Mouse (Mus musculus) ES-Bruce4 (cell line): Measurements from ENCODE around the gene Odf3l1. TPM values are rescaled to one million over a fixed set of nuclear protein-coding genes. Genes with fewer than 3 reads are reported as not detected.

Source experiments
- H3K27ac ChIP-seq: 2 replicates; pipeline ENCODE4 v1.5.1; 2012; ENCODE audit warnings: low read length, inconsistent platforms; ENCODE audit not compliant: insufficient read depth
- H3K27me3 ChIP-seq: 2 replicates; pipeline ENCODE4 v1.6.1; 2012; ENCODE audit warnings: mild to moderate bottlenecking, low read length, inconsistent platforms; ENCODE audit not compliant: control insufficient read depth, poor library complexity, insufficient read depth, severe bottlenecking
- H3K36me3 ChIP-seq: 2 replicates; pipeline ENCODE4 v1.6.1; 2012; ENCODE audit warnings: inconsistent platforms, mild to moderate bottlenecking, low read length, moderate library complexity; ENCODE audit not compliant: control insufficient read depth, poor library complexity, insufficient read depth, severe bottlenecking
- H3K4me1 ChIP-seq: one replicate; pipeline ENCODE4 v1.8.1; 2011; ENCODE audit warnings: low read length; ENCODE audit not compliant: control insufficient read depth, insufficient read depth
- H3K4me3 ChIP-seq: 2 replicates; pipeline ENCODE4 v1.5.1; 2011; ENCODE audit warnings: low read depth, mild to moderate bottlenecking, low read length
- H3K9ac ChIP-seq: 2 replicates; pipeline ENCODE4 v1.6.1; 2012; ENCODE audit warnings: low read depth, mild to moderate bottlenecking, inconsistent platforms; ENCODE audit not compliant: poor library complexity, severe bottlenecking
- H3K9me3 ChIP-seq: replicated peaks from 2 replicates; pipeline ENCODE4 v1.6.1; 2012; ENCODE audit warnings: mild to moderate bottlenecking, low read length, inconsistent platforms; ENCODE audit not compliant: control insufficient read depth, poor library complexity, insufficient read depth, severe bottlenecking
- CTCF ChIP-seq: IDR thresholded peaks from one replicate; pipeline ENCODE4 v1.8.1; 2011; ENCODE audit warnings: low read depth, low read length
- EP300 ChIP-seq: IDR thresholded peaks from 2 replicates; pipeline ENCODE4 v1.6.1; 2011; ENCODE audit warnings: low read depth, low read length; ENCODE audit not compliant: insufficient read depth
- POLR2A ChIP-seq: IDR thresholded peaks from one replicate; pipeline ENCODE4 v1.8.1; 2011; ENCODE audit warnings: low read length; ENCODE audit not compliant: insufficient read depth
- polyA plus RNA-seq: library from polyadenylated mRNA; stranded (reverse); fragments of >200 nt; gene quantifications from 2 replicates; pipeline ENCODE4 v1.2.4, GENCODE M21; 2011; ENCODE audit warnings: low read depth; ENCODE audit not compliant: missing spikeins, insufficient read depth, insufficient read length

Gene Odf3l1
- polyA plus RNA-seq, 1 experiment: not detected

DNA sequence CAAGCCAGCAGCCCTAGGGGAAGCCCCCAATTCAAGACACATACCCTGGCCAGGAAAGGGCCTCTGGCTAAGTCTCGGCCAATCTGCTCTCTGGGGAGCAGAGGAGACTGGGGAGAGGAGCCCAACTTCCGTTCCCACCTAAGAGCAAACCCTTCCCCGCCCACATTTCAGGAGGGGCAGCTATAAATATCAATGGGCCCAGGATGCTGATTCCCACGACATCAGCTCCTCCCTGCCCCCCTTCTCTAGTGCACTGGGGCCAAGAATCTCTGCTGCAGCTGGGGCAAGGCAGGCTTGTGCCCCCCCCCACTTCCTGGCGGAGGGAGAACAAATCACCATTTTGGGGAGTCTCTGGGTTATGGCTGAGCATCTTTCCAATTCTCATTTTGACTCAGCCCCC lies 6.7 kb upstream of the Odf3l1 start:
- TF ChIP-seq EP300 (no peak), CTCF (no peak)
- Histone ChIP-seq H3K9me3 (no peaks in the 10 kb centered on the region), H3K36me3 (no peaks in the 10 kb centered on the region), H3K27ac (no peak overlapping the region), H3K4me3 (no peak overlapping the region), H3K9ac (no peak overlapping the region), H3K27me3 (no peaks in the 10 kb centered on the region), H3K4me1 (no peaks in the 10 kb centered on the region)

DNA sequence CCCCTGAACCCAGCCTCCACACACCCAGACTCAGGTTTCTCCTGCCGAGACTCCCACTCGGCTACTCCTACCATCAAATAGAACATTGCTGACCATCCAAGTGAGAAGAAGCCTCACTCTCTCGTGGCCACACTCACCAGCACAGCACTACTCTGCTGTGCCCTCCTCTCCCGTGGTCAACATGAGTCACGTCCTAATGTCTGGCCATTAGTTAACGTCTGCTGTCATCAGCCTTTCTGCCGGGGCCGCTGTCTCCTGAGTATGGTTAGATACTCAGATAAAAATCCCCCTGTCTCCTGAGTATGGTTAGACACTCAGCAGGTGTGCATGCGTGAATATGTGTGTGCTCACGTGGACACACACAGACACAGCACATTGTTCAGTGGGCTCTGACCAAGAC lies 6.3 kb upstream of the Odf3l1 start:
- no peak overlapping the region for H3K4me3 ChIP-seq
- H3K9ac ChIP-seq: no peak overlapping the region
- H3K4me1 ChIP-seq: no peaks in the 10 kb centered on the region
- no peaks in the 10 kb centered on the region for H3K36me3 ChIP-seq
- H3K27ac ChIP-seq: no peak overlapping the region
- TF ChIP-seq CTCF: no peak
- no peak for TF ChIP-seq POLR2A
- no peak for TF ChIP-seq EP300
- no peaks in the 10 kb centered on the region for H3K9me3 ChIP-seq
- H3K27me3 ChIP-seq: no peaks in the 10 kb centered on the region

- no peaks in the 10 kb centered on the region for H3K9me3 ChIP-seq
- no peaks in the 10 kb centered on the region for H3K4me1 ChIP-seq
These were observed 5.1 kb upstream of the Odf3l1 start for GRCm38 (mm10) chr9:56869552-56869951.

GRCm38 (mm10) chr9:56868292-56868691 lies 3.8 kb upstream of the Odf3l1 start:
- no peak overlapping the region for H3K9ac ChIP-seq
- no peaks in the 10 kb centered on the region for H3K27me3 ChIP-seq
- no peaks in the 10 kb centered on the region for H3K4me1 ChIP-seq
- H3K27ac ChIP-seq: no peak overlapping the region
- no peak for TF ChIP-seq POLR2A
- TF ChIP-seq EP300: no peak
- TF ChIP-seq CTCF: no peak
- H3K4me3 ChIP-seq: no peak overlapping the region
- no peaks in the 10 kb centered on the region for H3K9me3 ChIP-seq
- H3K36me3 ChIP-seq: no peaks in the 10 kb centered on the region

More at GRCm38 (mm10) chr9:56869552-56869951, 5.1 kb upstream of the Odf3l1 start:
- Histone ChIP-seq H3K4me3 (no peak overlapping the region), H3K9ac (no peak overlapping the region), H3K36me3 (no peaks in the 10 kb centered on the region), H3K27me3 (no peaks in the 10 kb centered on the region), H3K27ac (no peak overlapping the region)
- TF ChIP-seq CTCF (no peak), EP300 (no peak), POLR2A (no peak)

DNA sequence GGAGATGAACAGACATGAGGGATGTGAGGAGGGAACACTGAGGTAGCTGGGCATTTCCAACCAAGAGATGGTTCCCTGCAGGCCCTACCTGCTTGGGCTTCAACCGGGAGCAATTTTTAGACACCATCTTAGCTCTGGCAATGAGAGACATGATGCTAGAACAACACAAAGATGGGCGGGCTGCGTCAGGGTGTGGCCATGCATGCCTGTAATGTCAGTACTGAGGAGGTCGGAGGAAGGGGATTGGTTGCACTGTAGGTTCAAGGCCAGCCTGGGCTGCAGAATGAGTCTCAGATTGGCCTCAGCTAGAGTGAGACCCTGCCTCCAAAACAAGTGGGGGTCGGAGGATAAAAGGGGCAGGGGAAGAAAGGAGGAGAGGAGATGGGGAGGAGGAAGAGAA lies 2.0 kb upstream of the Odf3l1 start:
- H3K9me3 ChIP-seq: no peaks in the 10 kb centered on the region
- no peak overlapping the region for H3K27ac ChIP-seq
- no peak overlapping the region for H3K4me3 ChIP-seq
- no peaks in the 10 kb centered on the region for H3K27me3 ChIP-seq
- H3K4me1 ChIP-seq: no peaks in the 10 kb centered on the region
- TF ChIP-seq POLR2A: no peak
- TF ChIP-seq CTCF: no peak
- TF ChIP-seq EP300: no peak
- no peaks in the 10 kb centered on the region for H3K36me3 ChIP-seq
- H3K9ac ChIP-seq: no peak overlapping the region

DNA sequence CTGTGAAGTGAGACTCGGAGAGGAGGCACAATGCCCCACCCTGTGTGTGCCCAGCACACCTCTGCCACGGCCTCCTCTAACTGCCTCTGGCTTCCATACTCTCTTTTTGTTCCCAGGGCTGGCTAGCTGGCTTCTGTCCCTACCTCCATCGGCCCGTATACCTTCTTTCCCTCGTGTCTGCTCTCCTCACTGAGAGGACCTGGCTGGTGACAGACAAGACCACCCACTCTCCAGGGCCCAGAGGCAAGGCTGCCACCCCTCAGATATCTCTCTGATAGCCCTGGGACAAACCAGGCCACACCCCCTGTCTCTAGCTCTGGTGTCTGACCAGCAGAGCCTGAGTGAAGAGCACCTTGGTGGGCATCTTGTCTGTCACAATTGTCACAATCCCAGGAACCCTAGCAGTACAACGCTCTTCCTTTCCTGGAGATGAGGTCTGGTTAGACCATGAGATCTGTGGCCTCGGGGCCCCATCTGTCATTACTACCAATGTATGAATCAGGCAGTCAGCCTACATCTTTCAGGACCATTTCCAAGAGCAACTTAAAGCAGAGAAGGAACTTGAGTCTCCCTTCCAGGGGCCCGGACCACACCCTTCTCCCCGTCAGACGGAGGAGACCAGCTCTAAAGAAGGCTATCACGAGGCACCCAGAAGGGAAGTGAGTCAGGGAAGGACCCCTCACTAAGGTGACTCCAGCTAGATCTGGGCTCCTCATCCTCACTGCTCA lies 1.4 kb upstream of the Odf3l1 start:
- TF ChIP-seq POLR2A (no peak), EP300 (no peak), CTCF (no peak)
- H3K36me3 ChIP-seq: no peaks in the 10 kb centered on the region
- H3K27ac ChIP-seq: no peak overlapping the region
- no peaks in the 10 kb centered on the region for H3K27me3 ChIP-seq
- no peaks in the 10 kb centered on the region for H3K9me3 ChIP-seq
- H3K4me3 ChIP-seq: no peak overlapping the region
- H3K9ac ChIP-seq: no peak overlapping the region
- no peaks in the 10 kb centered on the region for H3K4me1 ChIP-seq
